Mouse (Mus musculus) adipocyte (in vitro differentiated cells): Measurements from ENCODE around the gene Nckap1l.
"Not testable (repeated sequence)": the region's sequence is repeated elsewhere in the genome, so short reads cannot be mapped to it uniquely, and the experiment has no call there.

Experiments
- DNase-seq: peaks from one replicate; pipeline ENCODE4 v3.0.0-alpha.2; 2016; ENCODE audit warnings: low spot score

Gene Nckap1l

DNA sequence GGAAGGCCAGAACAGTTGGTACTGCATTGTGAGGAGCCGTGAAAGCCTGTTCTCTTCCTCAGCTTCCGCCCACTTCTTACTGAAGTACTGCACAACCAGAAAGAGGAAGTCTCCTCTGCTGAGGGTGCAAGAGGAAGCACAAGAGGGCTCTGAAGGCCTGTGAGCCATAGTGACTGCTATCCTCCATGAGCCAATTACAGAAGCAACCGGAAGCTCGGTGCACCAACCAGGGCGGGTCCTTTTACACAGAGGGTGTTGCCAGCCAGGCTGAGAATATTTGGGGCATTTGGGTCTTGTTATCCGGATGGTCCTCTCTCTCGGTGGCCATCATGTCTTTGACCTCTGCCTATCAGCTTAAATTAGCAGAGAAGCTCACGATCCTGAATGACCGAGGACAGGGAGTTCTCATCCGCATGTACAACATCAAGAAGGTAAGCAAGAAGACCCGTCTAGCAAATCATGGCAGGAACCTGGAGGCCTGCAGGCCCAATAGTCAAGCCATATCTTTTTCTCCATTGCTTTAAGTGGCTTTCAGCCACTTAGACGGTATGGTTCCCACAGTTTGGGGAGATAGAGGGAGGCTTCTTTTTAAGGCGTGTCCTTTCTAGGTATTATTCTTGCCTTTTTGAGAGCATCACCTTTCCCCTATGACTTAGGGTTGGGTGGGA lies at the start of gene Nckap1l:
TSS of gene Nckap1l (plus strand) at position 244 of the 668 bp plus-strand sequence.
- no peak for DNase-seq

DNA sequence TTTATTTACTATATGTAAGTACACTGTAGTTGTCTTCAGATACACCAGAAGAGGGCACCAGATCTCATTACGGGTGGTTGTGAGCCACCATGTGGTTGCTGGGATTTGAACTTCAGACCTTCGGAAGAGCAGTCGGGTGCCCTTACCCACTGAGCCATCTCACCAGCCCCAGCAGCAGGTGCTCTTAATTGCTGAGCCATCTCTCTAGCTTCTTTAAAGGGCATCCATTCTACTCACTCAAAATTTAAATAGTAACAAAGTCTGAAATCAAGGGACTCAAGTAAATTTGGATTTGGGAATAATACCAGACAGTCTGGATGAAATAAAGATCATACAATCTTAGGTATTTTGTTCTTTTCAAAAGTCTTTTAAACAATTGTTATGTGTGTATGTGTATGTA lies 48.0 kb upstream of the Nckap1l start:
- DNase-seq: not testable (repeated sequence)

DNA sequence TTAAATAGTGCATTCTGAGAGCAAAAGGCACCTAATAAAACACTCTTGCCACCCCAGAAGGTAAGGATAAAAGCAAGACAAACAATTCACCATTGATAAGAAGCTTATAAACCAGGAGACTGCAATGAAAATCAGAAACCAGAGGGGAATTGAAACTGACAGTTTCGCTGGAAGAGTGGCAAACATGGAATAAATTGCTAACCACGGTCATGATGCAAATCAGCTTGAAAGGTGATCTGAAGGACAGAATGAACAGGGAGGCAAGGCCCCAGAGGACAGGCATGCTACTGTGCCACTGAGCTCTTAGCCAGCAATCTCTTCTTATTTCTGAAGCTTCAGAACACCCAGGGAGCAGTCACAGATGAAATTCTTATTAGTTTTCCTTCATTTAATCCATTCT lies 26.6 kb upstream of the Nckap1l start:
- no peak for DNase-seq

DNA sequence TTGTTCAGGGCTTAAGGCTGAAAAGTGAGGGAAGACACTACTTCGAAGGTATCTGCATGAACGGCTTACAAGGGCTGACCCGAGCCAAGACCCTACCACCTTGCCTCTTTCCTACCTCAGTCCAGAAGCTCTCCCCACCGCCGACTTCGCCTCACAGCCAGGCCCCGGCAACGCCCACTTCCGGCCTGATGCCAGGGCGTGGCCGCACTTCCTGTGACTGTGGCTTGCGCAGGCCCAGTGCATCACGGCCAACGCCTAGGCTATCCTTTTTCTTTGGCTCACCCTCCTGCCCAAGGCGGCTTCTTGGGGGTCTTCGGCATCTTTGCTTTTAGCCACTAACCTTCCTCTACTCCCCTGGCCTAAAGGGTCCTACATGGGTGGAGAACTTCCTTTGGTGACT lies 23.4 kb upstream of the Nckap1l start, which contains the start of gene Gtsf1:
TSS of gene Gtsf1 (minus strand) at position 230 of the 400 bp plus-strand sequence.
- DNase-seq: no peak

DNA sequence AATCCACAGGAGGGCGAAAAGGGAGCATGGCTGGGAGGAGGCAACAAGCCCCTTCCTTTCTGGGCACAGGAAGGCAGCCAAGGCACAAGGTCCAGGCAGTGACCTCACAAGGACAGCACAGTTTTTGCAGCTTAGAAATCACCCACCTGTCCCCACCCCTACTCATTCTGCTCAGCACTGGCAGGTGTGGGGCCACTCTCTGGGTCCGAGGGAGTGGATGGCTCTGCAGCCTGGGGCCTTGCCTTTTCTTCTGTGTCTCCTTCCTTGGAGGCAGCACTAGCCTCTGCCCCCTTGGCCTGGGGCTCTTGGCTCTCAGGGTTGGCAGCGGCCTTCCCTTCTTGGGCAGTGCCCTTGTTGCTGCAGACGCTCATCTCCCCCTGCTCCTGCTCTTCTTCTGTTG lies 7.6 kb upstream of the Nckap1l start:
- not testable (repeated sequence) for DNase-seq

DNA sequence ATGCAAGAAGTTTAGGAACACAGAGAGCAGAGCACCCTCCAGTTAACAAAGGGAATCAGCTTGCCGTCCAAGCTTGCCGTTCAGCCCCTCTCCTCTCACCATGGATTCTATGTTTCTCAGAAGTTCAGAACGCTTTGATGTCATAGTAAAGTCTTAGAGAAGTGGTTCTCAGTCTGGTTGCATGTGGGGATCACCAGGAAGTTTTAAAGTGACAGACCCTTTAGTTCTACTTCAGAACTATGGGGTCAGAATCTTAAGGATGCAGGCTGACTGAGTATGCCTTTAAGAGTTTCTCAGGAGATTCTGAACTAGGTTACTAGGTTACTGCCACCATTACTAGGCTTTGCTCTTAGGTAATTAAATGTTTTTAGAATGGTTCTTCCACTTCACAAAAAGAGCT lies 5.2 kb upstream of the Nckap1l start, which contains the start of gene Gtsf2:
TSS of gene Gtsf2 (minus strand) at position 101 of the 400 bp plus-strand sequence.
- no peak for DNase-seq

DNA sequence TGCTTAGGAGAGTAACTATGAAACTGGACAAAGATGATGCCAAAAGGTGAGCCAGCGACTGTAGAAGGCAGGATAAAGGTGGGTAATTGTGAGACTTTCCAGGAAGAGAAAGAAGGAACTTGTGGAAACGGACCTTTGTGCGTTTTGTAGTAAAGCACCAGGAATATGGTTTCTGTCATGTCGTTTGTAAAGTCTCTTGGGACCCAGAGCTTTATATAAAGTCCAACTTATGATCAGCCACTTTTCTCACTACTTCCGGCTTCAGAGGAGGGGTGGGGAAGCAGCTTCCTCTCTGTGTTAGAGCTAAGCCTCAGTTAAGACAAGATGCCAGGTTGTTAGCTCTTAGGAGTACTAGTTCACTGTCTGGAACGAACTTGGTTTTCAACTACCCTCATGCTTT lies 855 bp downstream of the Nckap1l start:
- DNase-seq: no peak

DNA sequence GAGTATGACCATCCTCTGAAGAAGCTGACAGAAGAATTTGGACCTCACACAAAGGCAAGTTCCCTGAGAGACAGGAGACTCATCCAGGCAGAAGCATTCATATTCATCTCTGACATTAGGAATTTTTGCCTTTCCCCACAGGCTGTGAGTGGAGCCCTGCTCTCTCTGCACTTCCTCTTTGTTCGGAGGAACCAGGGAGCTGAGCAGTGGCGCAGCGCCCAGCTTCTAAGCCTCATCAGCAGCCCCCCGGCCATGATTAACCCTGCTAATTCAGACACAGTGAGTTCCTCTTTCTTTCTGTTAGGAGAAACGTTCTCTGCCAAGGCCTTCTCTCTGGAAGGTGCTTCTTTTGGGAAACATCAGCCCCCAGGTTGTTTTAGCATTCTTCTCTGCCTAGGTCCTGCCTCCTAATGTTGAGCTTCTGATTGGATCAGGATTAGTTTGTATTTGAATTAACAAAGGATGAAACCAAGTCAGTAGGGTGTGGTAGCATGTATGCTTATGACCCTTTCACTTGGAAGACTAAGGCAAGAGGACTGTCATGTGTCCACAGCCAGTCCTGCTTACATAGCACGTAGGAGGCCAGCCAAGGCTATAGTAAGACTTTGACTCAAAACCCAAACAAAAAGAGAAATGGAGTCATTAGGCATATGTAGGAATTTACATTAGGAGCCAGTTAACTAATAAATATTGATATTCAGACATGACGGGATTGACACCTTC lies 9.1 kb downstream of the Nckap1l start:
- no peak for DNase-seq

DNA sequence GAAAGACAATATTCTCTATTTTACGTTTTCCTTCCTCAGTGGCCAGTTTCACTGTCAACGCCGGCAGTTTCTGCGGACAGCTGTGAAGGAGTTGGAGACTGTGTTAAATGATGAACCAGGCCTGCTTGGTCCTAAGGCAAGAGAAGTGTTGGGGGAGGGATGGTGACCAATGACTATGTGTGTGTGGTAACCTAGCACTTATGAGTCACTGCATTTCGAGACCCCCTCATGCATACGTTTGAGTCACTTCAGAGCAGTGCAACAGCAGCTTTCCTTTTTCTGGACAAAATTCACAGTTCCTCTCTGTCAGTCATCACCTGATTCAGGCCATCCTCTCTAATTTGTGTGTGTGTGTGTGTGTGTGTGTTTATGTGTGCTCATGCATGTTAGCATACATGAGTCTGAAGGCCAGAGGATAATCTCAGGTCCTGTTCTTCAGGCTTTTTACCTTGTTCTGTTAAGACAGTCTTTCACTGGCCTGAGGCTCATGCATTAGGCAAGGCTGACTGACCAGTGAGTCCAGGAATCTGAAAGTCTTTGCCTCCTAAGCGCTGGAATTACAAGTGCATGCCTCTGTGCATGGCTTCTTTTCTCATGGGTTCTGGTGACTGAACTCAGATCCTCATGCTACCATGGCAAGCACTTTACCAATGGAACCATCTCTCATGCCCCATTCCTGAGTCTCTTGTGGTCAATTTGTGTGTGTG lies 18.0 kb downstream of the Nckap1l start:
- no peak for DNase-seq

DNA sequence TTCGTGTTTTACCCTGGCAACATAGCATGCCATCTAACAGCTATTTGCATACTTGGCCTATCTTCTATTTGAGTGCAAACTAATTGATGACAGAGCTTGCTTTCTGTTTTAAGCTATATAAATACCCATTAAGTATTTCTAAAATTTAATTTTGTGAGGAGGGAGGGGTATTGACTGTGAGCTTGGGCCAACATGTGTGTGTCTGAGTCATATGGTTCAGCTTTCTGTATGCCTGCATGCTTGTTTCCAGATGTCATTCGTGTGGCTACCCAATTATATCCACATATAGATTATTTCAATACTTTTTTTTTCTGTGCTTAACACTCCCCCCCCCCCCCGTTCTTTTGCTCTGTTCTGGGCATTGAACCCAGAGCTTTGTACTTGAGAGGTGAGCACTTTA lies 18.7 kb downstream of the Nckap1l start:
- no peak for DNase-seq

DNA sequence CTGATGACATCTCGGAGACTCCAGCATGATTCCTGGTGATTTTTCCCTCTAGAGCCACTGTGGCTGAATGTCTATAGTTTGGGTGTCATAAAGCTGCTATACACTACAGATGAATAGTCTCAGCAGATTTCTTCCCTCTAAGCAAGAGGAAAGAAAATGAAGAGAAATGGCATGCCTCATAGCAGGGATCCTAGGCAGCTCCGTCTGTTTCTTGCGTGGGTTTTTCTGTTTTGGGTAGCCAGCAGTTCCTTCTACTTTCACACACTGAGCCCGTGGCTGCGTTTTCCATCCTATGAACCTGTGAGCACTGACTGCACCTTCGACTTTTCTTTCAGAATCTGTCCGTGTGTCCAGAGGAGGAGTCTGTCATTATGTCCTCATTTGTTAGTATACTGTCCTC lies 19.6 kb downstream of the Nckap1l start:
- DNase-seq: no peak

DNA sequence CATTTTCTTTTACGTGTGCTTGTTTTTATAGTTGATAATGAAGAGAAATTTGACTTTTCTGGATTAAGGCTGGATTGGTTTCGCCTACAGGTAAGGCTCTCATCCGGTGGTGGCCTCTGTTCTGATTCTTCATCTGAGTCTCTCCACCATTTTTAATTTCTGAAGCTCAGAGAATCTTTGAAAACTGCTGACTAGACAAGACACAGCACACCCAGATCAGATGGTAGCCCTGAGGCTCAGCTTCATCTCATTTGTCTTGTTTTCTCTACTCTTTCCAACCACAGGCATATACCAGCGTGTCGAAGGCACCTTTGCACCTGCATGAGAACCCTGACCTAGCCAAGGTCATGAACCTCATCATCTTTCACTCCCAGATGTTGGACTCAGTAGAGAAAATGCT lies 20.2 kb downstream of the Nckap1l start:
- no peak for DNase-seq

DNA sequence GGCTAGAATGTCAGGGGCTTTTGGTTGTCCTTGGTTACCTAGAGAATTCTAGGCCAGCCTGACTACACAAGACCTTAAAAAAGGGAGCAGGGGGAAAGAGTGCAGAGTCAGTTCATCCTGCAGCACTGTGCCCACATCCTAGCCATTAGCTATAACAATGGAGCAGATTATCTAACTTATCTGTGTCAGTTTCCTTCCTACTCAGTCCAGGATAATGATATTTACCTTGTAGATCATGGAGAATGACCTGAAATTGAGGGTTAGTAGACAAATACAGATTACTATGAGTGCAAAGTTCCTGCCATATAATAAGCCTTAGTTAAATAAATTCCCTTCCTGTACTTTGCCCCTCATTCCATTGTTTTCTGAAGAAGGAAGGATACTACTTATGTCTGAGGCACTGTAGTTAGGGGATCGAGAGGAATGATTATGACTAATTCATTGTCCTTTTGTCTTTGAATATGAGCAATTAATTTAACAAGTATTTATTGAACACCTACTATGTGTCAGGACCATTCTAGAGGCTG lies 25.5 kb downstream of the Nckap1l start:
- no peak for DNase-seq

DNA sequence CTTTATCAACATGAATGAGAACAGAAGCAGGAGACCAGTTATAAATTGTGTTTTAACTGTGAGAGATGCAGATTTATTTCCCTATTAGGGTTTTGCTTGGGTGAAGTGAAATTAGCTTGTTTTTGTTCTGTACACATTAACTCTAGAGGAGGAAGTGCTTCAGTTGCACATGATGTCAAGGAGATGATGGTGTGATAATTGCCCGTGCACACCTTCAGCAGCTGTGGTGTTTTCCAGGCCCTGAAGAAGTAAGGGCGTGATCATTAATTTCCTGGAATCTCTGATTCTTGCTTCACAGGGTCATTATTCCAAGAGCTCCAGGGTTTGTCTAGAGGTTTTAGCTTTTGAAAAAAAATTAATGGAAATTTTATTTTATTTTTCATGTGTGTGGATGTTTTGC lies 26.5 kb downstream of the Nckap1l start:
- DNase-seq: no peak

DNA sequence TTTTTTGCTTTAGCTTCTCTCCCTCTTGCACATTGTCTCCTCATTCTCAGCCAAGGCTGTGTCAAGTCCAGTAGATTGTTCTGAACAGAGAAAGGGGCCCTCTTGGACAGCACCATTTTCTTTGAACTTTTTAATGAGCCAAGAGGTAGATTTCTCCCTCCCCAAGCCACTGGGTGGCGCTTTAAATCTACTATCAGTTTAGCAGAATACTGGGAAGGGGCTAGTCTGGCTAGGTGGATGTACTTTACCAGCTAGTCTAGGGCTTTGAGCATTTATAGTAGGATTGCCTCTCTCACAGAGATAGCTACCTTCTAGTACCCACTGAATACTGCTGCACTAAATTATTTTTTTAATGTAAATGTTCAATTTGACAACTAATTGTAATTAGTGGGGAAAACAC lies 28.9 kb downstream of the Nckap1l start:
- DNase-seq: peak; percentile 26

DNA sequence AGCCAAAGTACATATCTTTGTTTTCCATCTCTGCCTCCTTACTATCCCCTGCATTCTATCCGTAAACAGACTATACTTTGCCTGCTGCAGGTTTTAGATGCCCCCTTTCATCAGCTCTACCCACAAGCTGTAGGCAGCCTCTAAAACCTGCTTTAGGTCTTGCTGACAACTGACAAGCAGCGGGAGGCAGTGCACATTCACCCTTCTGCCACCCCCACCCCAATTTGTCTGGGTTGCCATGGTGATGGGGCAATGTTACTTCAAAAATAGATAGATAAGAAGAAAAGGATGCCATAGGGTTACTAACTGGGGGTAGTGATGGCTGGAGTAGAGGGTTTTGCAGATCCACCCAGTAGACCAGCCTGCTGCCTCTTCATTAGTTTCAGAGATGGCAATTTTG lies 30.9 kb downstream of the Nckap1l start:
- no peak for DNase-seq

DNA sequence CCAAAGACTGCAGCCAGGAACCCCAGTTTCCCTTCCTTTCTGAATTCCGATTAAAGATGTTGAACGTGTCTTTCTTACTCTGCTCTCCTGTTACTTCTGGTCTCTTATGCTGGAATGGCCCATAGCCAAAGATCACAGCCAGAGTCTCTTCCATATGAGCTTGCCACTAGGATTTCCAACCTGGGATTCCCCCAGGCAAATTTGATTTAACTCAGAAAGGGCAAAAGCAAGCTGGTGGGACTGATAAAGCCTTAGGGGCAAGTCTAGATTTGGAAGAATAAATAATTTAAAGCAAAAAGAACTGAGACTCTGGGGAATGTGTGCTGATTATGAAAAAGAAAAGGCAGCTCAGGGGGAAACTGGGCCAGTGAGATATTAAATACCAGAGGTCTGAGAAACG lies 31.5 kb downstream of the Nckap1l start:
- no peak for DNase-seq

DNA sequence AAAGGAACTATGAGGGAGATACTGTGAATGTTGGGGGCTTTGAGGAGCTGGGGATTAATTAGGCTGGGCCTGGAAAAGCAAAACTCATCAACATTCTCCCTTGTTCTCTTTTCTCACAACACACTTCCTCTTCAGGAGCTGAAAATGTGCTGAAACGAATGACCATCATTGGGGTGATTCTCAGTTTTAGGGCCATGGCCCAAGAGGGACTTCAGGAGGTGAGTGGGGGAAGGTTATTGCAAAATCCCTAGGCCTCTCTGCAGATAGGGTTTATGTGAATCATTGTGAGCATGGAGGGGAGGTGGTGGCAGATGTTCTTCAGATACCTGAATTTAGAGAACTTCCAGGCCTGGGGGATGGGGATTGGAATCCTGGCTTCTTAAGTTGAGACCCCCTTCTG lies 33.1 kb downstream of the Nckap1l start:
- DNase-seq: no peak

DNA sequence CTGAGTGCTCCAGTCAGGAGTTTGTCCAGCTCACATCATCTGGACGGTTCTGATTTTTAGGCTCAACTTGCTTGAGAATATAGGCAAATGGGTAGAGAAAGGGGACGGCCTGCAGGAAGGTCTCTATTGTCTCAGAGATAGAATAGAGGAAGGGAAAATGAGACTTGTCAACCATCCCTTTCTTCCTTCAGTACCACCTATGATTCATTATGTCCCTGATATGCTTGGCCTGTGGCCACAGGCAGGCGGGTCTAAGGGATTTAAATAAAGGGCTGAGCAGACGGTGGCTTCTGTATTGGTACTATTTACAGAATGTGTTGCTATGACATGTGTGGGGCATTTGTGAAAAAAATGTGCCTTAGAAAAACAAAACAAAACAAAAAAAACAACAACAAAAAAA lies 34.7 kb downstream of the Nckap1l start:
- no peak for DNase-seq

DNA sequence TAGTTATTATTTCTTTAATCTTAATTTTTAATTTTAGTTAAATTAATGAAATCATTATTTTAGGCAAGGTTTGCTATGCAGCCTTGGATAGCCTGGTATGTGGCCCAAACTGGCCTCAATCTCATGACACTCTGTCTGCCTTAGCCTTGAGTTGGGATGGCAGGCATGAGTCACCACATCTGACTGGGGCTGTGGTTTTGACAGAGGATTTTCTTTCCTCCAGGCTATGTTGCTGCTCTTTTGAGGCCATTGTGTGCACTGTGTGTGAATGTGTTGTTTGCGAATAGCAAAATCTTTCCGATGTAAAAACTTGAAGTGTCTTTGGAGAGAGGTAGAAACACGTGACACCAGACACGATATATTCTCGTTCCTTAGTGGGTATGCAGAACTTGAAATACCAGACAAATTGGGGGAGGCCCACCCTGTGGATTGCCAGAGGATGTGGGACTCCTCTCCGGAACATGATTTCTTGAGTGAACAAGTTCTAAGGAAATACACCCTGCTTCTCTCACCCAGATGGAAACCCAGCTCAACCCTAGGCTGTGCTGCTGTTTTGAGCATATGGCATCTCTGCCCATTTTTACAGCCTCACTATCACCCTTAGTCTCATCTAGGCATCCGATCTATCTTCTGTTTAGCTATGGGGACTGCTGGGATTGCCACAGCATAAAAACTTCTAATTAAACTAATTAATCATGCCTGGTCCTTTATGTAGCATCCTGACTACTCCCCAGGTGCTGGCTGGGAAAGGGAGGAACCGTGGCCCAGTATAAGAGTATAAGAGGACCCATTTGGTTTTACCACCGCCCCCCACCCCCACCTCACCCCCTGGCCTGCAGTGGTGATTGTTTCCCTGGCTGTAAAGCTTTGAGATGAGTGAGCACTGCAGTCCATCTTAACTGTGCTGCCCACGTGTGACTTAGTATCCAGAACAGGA lies 42.9 kb downstream of the Nckap1l start:
- DNase-seq: peak; percentile 34

DNA sequence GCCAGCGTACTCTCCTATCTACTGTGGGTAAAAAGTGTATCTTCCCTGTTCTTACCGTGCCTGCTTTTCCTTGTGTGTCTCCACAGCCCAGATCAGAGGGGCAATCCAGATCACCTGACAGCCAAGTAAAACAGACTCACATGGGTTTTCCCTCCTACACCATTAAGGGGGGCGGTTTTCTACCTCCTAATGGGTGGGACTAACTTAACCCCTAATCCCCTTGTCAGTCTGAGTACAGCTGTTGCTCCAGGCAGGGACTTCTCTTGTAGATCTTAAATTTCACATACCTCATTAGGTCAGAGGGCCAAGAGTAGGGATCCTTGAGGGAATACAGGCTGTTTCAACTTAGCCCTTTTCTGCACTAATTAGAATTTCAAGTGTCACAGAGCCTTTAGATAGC lies 44.6 kb downstream of the Nckap1l start:
- no peak for DNase-seq

DNA sequence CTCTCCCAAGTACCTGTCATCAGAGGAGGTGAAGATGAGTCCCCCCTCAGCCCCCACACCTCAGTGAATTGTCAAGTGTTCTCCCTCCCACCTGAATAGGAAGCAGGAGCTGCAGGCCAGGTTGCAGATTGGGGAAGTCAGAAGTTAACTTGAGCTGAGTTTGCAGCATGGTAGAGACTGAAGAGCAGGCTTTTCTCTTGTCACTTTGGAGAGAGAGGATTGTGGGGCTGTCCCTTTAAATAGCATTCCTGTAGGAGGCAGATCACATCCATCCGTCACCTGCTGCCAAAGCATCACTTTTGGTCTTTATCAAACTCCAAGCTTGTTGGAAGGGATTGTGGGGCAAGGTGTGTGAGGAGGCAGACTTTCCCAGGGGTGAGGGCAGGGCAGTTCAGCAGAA lies 47.1 kb downstream of the Nckap1l start:
- DNase-seq: no peak
